Mouse (Mus musculus) activated CD4-positive, CD25-positive, alpha-beta regulatory T cell, adult 4 months (primary cell): ENCODE measurements around the gene Gm20509. TPM values are rescaled to one million over a fixed set of nuclear protein-coding genes. Genes with fewer than 3 reads are reported as not detected.
"Not testable (repeated sequence)": the region's sequence is repeated elsewhere in the genome, so short reads cannot be mapped to it uniquely, and the experiment has no call there.

ENCODE experiments used
- ATAC-seq: one replicate; pipeline ENCODE4 v1.8.0; 2017
- polyA plus RNA-seq, 2 experiments: library from polyadenylated mRNA; unstranded; fragments of 100-300 nt; shearing (Covaris generic); gene quantifications; one replicate each; pipeline ENCODE4 v1.2.1; 2017

Gm20509 gene
- polyA plus RNA-seq, result not detected

DNA sequence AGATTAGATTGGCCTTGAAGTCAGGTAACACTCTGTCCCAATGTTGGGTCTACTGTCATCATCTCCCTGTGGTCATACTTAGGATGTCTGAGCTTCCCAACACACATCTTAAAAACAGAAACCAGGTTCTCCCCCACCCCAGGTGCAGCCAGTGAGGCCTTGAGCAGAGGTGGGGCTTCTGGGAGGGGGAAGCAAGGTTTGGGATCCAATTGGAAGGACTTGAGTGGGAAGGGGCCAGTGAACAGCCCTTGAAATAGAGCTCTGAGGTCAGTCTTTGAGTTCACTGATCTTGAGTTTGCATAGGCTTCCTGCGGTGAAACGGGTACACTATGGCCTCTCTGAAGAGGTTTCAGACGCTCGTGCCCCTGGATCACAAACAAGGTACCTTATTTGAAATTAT is at the start of gene Gm20509:
Gene Gm20509, plus strand, starts transcription at position 290 of the 400 bp plus-strand sequence.
- no peak for ATAC-seq

DNA sequence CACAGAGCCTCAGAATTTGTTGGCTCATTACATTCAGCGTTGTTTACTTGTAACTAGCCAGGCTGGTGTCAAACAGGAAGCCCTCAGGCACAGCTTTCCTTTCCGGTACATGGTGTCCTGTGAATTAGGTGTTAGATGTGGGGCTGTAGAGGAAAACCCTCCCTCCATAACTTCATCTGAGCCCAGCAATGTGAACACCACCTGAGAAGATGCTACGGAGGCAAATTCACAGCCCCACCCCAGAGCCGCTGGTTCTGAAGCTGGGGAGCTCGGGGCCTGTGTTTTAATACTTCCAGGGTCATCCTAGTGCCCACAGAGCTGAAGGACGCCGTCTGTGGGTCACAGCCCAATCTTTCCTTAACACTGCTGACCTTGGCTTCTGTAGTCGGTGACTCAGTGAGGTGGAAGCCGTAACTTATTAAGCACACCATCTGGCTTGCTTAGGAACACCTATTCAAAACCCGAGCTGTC is 46.8 kb upstream of the Gm20509 start:
- peak; percentile 73 for ATAC-seq

DNA sequence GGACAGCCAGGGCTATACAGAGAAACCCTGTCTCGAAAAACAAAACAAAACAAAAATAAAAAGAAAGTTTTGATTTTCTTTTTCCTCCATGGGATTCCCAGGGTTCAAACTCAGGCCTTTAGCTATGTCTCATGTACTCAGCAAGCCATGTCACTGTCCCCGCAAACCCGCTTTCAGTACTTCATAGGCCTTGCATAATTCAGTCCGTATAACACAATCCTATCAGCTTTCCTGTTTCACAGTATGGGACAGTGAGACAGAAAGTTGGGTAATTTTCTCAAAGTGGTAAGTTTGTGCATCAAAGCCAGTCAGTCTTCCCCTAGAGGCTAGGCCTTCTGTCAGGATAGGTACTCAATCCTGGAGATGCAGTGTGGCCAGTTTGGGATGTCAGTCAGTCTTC is 43.0 kb upstream of the Gm20509 start:
- no peak for ATAC-seq

DNA sequence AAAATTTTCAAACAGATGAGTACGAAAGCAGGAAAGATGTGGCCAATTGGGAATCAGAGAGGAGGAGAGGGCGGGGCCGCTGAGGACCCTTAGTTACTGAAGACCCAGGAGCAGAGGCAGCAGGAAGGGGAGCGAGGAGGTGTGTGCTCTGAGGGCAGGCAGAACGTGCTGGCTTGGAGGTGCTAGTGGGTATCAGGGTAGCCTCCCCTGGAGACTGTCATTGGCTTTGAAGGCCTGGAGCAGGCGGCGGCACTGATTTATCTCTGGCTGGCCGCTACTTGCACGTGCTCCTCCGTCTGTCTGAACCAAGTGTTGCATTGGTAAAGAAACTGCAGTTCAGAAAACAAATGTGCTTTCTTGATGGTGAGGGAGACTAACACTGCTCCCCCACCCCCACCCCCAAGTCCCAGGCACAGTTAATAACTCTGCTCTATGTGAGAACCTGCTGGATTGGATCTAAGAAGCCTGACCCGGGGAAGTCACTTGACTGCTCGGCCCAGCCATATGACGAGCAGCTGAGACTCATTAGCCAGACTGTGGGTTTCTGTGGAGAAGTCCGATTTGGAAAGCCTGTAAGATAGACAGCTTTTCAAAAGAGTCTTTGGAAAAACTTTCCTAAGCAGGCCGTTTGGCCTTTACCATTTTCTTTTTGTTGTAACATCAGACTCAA is 38.5 kb upstream of the Gm20509 start:
- ATAC-seq, result no peak

DNA sequence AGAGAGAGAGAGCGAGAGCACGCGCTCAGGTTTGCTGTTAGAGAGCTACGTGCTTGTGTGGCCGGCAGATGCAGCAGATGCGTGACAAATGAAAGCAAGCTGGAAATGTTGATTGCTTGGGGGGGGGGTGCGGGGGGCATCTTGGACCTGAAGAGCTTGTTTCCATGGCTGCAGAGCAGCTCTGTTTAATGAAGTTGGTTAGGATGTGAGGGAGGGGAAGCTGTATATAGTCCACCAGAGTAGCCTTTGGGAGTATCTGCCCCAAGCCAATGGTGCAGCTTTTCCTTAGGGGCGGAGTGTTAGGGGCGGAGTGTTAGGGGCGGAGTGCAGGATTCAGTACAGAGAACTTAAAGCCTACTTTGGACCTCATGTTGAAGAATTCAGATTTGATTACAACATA is 35.2 kb upstream of the Gm20509 start:
- no peak for ATAC-seq

DNA sequence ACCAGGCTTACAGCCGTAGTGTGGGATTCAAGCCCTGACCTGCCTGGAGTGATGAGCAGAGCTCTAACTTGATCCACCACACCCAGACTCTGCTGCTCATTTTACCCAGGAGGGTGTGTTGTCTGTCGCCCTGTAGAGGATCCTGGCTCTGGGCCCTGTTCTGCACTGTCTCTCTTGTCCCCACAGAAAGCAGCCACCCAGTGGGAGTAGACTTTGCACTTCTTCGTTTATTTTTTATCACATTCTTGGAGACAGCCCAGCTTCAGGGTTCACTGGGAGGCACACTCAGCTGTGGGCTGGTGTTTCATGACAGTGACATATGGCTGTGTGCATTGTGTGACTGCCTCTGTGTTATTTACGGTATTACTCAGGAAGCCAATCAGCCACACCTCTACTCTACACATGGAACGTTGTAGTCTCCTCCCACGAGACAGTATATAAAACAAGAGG is 34.0 kb upstream of the Gm20509 start:
- no peak for ATAC-seq

DNA sequence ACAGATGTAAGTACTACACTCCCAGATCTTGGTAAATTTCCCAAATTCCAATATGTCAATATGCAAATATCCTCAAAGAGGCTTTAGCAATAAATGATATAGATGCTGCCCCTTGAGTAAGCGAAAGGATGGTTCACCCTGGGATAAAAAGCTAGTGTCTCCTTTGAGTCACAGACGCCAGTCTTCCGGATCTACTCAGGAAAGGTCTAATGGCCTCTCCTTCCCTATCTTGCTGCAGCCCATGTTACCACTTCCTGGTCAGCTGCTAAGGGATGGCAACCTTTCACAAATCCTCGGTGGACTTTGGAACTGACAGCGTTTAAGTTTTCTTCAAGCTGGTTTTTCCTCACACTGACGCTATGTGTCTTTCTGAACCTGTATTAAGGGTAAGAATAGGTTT is 33.6 kb upstream of the Gm20509 start:
- no peak for ATAC-seq

DNA sequence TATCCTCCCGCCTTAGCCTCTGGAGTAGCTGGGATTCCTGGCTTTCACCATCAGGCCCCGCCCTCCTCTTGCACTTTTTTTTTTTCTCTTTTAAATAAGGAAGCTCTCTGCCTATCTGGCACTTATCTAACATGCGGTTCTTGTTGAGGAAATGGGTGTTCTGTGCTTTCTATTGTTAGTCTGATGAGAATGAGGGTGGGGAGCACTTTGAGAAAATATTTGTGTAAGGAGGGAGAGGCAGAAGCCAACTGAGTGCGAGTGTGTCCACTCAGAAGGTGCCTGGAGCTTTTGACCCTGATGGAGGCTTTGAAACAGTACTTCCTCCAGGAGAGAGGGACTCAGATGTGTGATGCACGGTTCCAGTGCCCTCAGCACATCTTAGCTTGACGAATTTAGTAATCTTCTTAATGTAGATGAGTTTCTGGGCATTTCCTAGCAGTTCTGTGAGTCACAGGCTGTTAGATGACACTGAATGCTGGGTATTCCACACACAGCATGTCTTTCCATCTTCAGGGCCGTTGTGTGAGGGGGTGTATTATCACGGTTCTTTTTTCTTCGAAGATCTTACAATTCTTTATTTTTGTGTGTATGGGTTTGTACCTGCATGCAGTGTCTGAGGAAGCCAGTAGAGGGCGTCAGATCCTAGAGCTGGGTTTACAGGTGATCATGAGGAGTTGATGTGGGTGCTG is 31.2 kb upstream of the Gm20509 start:
- peak; percentile 41 for ATAC-seq

DNA sequence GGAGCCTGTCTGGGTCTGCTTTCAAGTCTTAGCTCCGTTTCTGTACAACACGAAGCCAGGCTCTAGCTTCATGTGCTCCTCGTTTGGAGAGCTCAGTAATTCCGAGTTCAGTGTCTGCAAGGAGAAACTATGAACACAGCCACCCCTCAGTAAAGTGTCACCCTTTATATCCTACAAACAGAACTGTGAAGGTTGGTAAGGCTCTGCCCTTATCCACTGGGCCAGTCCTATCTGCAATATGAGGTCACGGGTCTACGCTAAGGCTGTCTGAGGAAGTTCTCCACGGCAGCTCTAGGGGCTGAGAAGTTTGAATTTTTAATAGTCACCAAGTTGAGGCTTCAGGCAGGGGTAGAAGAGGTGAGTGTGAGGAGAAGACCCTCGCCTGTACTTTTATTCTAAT is 29.8 kb upstream of the Gm20509 start:
- ATAC-seq, result no peak

DNA sequence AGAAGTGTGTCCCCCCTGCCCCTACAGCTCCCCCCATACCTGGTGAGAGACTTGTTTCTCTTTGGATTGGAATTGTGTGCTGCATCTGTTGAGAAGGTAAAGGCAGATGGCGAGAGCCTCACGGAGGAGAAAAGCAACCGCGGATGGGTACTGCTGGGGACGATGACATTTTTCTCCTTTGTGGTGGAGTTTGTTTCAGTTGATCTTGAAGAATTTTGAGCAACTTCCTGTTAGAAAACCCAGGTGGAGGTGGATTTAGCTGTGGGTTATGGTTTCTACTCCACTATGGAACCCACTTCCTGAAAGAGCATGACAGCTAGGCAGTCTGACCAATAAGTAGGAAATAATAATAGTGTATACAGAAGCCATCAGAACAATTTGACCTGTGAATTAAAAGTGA is 29.1 kb upstream of the Gm20509 start:
- peak; percentile 75 for ATAC-seq

DNA sequence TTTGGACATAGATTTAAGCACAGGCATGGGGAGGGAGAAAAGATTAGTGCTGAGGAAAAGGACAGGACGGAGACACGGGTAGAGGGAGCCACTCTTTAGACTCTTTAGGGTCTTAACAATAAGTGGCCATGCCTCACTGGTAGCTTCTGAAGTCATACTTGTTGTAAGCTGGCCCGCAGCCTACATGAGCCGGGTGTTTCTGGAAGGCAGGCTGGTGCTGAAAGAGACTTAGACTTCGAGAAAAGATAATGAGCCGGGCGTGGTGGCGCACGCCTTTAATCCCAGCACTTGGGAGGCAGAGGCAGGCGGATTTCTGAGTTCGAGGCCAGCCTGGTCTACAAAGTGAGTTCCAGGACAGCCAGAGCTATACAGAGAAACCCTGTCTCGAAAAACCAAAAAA is 22.9 kb upstream of the Gm20509 start:
- not testable (repeated sequence) for ATAC-seq

DNA sequence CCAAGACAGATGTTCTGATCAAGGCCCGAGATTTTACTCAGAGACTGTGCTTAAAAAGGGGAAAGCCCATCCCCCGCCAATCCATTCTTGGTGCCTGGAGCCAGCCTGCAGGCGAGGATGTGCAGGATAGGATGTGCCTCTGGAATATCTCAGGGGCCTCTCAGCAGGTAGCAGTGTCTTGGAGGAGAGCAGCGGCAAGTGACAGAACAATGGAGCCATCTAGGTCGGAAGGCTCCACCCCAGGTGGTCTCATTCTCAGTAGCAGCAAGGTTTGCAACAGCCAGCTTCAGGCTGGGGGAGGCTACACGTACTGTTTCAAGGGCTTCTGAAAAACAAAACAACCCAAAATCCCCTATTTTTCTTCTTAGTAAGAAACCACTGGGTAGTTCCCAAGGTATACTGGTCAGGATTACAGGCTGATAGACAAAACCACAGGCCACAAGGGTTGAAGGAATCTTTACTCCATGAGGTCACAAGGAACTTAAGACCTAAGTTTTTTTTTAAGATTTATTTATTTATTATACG is 22.4 kb upstream of the Gm20509 start:
- no peak for ATAC-seq

DNA sequence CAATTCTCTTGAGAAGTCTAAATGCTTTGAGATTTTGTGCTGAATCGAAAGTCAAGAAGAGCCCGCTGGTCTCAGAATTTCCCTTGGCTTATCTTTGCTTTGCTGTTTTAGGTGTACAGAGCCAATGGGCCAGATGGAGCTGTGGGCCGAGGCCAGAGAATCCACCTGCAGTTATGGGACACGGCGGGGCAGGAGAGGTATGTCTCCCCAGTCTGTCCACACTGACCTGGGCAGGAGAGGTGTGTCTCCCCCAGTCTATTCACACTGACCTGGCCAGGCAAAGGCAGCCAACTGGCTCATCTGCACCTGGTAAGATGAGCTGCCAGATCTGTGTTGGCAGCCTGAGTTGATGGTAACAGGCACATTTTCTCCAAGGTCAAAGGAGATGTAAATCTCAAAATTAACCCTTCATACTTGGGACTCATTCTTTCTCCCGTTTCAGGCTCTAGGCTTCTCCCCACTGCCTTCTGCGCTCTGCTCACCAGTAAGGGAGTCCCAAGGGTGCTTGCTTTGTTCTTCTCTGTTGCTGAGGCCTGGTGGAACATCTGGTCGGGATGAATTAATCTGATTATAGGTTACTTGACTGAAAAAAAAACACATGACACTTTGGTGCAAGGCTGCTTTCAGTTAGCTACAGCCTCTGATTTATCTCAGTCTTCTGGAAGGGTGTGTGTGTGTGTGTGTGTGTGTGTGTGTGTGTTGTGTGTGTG is 19.8 kb upstream of the Gm20509 start:
- ATAC-seq, result no peak

DNA sequence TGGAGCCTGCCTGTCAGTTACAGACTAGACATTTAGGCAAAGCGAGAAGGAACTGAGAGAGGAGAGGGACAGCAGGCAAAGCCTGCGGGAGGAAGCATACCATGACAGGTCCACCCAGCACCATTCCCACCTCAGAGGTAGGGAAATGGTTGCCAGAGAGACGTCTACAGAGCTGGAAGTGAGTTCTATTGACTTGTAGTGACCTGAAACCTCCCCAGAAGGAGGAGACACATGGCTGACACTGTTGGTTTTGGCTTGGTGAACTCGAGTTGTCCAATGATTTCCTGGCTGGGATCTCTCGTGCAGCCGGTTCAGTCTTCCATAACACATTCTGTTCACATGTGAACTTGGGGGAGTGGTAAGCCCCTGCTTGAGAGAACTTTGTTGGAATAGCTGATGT is 18.3 kb upstream of the Gm20509 start:
- no peak for ATAC-seq

DNA sequence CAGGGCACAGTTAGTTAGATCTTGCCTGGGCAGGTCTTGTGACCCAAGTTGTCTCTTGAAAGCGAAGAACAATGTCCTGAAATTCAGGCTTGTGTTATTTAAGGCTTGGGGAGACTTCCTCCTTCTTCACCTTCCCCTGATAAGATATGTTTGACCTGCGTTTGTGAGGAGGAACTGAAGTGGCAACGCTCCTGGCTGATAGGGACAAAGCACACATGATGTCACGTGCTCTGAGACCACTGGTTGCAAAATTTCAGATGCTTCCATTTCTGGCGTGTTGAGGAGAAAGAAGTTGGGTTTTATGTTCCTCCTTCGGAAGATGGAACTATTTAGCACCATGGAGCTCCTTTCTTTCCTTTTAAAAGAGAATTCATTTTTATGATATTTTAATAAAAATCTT is 16.4 kb upstream of the Gm20509 start:
- no peak for ATAC-seq

DNA sequence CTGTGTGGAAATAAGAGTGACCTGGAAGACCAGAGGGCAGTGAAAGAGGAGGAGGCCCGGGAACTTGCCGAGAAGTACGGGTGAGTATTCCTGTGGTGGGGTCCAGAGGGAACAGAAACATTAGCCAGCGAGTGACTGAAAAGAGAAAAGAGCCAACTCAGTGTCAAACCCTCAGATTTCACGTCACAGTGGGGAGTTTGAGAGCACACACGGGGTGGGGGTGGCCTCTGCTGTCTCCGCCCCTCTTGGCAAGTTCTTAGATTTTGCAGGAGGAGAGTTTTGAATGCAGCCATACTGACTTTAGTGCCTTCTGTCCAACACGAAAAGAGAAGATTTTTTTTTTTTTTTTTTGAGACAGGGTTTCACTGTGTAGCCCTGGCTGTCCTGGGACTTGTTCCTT is 15.1 kb upstream of the Gm20509 start:
- no peak for ATAC-seq

DNA sequence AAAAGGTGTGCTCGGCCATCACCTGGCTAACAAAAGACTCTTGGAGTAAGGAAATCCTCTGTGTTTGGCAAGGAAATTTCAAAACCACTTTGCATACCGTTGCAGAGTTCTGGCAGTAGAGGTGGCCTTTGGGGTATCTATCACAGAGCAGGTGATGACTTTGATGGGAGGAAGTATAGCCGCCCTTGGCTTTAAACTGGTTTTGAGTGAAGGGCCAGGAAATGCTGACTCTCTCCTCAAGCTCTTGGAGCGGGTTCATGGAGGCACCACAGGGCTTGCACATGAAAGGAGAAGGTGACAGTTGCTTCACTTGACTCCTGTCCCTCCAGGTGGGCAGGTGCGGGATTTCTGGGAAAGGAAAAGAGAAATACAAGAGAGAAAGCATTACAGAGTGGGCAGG is 14.7 kb upstream of the Gm20509 start:
- no peak for ATAC-seq

DNA sequence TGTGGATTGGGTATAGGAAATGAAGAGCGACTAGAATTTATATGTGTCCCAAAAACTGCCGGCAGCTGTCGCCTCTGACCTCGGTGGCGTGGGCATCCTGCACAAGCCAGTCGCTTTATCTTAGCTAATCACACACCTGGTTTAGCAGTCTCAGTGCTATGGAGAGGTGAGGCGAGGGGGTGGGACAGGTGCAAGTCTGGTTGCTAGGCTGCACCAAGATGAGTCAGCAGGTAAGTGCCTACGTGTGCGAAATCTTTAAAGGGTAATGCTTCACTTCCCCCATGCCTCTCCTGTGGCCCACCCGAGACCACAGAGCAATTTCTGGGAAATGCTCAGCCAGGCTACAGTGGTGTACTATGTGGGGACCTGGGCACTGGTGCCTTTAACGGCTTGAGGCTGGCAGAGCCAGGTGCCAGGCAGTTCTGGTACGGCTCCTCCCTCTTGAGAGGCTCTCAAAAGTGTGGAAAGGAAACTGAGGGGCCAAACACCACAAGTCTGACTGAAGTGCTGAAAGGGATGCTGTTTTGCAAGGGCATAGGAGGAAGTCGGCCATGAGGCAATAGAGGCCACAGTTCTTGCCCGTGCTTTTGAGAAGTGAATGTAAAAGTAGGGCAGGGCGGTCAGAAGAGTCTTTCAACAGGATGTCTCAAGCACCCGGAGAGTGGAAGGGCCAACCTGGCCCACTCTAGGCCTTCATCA is 12.9 kb upstream of the Gm20509 start:
- ATAC-seq, result peak; percentile 76

DNA sequence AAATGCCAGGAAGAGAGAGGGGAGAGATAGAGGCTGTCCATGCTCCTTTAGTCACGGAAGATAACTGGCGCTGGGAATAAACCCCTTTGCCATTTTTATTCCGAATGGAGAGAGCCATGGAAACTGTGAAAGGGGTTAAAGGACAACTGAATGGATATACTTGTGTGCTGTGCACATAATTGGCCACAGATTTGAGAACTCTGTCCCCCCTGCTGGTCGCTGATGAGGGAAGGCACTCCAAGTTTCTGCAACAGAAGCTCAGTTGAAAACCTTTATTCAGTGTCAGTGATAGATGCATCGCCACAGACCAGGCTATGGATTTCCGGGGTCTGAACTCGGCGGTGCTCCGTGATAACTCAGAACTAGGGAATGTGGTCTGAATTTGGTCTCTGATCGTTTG is 12.1 kb upstream of the Gm20509 start:
- no peak for ATAC-seq

DNA sequence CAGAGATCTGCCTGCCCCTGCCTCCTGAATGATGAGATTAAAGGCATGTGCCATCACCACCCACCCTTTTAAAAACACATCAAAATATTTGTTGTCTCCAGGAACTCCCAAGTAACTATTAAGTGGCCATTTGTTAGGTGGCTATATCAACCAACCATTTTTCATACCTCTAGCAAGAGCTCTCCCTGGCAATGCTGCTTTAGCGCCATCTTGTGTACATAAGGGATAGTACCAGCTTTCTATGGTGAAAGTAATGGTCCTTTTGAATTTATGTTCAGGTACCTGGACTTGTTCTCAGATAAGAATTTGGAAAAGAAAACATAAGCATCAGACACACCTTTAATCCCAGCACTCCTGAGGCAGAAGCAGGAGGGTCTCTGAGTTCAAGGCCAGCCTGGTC is 10.5 kb upstream of the Gm20509 start:
- peak; percentile 35 for ATAC-seq

DNA sequence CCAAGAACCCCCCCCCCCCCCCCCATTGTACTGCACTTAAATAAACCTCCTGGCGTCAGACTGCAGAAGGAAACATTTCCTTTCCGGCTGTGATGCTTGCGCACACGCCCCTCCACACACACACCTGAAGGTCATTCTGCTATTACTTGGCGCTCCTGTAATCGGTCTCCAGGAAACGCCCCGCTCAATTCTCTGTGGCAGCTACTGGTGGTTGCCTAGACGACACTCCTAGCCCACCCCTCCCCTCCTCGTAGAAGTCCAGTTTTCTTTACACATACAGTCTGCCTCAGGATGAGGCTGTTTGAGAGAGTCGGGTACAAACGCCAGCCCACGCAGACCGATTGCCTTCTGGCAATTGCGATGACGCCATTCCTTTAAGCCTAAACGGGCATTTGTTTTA is 7.7 kb upstream of the Gm20509 start:
- no peak for ATAC-seq

DNA sequence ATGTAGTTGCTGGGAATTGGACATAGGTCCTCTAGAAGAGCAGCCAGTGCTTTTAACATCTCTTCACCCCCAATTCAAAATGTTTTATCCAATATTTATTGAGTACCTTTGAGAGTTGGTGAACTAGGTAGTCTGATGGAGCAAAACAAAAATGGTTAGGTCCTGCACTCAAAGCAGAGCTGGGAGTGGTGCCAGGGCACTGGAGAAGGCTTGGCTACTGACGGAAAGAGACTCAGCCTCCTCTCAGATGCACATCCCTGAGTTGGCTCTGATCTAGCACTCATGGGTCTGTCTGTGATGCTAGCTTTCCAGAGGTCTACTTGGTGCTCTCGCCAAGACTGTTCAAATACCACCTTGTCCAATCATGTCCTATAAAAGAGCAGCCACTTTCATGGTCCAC is 4.4 kb upstream of the Gm20509 start:
- no peak for ATAC-seq

DNA sequence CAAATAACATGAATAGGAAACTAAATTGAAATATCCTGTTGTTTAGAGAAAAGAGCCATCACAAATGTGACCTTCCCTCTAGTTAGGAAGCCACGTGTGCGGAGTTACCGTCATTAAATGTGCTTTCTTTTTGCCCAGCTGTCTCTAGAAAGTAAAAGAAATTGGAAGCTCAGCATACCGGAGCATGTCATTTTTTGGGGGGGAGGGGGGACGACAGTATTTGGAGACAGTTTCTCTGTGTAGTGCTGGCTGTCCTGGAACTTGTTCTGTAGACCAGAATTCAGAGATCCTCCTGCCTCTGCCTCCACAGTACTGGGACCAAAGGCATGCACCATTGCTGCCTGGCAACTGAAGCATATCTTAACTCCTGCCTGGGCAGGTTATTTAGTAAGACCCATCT is 734 bp upstream of the Gm20509 start, which contains the start of gene Khdc3:
Gene Khdc3, plus strand, starts transcription at position 301 of the 400 bp plus-strand sequence.
- ATAC-seq, result no peak
